Mouse (Mus musculus): ENCODE measurements at regions not wholly inside any gene's neighbourhood (a gene's known extent, or its start where the extent isn't known, plus 50 kb on each side); places are given as distances from the start of the nearest gene placed in this dataset.
A peak's percentile ranks its signal among the peaks of the same experiment; 100 is the strongest.

DNA sequence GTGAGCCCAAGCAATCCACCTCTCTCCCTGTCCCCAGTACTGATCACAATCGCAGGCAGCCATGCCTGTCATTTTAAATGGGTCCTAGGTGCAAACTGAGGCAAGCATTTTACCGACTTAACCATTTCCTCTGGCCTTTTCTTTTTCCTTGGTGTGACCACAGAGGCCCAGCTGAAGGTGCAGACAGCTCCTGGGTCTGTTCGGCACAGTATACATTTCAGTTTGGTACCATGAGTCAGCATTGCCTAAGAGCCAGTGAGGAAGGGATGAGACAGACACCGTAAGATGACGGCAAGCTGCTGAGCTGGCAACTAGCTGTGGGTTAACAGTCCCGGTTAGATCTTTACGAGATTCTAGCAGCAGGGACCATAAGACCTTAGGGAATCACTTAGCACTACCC, 61.6 kb upstream of the Eed start:
- Histone ChIP-seq H3K4me2 (ENCODE audit: low read depth, low read length) (no peak overlapping the region), H3K9me3 (ENCODE audit: control insufficient read depth, low read length) (no peaks in the 10 kb centered on the region), H3K36me3 (ENCODE audit: control insufficient read depth, insufficient read depth, low read length) (no peaks in the 10 kb centered on the region), H3K4me1 (replicated peaks; ENCODE audit: control insufficient read depth, insufficient read depth, low read length) (peaks cover 31% of the 10 kb centered on the region), H3K27ac (ENCODE audit: low read length) (peak overlapping the region; percentile 82), H3K9ac (ENCODE audit: low read length) (no peak overlapping the region), H3K4me3 (ENCODE audit: low read length) (no peak overlapping the region), H3K27me3 (ENCODE audit: control insufficient read depth, insufficient read depth, low read depth, low read length) (no peaks in the 10 kb centered on the region)
- WGBS = 72% methylated on average over 7 of the region's 7 CpGs
- ATAC-seq (ENCODE audit: low read depth) = no peak

DNA sequence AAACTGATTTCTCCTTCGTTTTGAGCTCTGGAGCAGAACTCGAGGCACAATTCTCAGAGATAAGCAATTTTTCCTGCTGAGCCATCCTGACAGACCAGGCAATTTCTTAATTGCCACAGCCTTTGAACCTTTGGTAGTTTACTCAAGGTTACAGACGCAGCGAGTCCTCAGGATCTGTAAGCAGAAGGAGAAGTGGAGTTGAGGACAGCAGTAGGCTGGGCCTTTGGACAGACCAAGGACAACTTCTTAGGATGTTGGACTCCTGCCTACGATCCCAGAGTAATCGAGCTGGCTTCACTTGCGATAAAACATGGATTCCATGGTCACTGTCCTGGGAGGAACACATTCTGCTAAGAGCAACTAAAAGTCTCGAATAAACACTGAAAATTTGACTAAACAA, 62.7 kb upstream of the Eed start:
- Histone ChIP-seq H3K27me3 (ENCODE audit: control insufficient read depth, insufficient read depth, low read depth, low read length) (no peaks in the 10 kb centered on the region), H3K9me3 (ENCODE audit: control insufficient read depth, low read length) (no peaks in the 10 kb centered on the region), H3K4me3 (ENCODE audit: low read length) (no peak overlapping the region), H3K36me3 (ENCODE audit: control insufficient read depth, insufficient read depth, low read length) (no peaks in the 10 kb centered on the region), H3K4me2 (ENCODE audit: low read depth, low read length) (no peak overlapping the region), H3K9ac (ENCODE audit: low read length) (no peak overlapping the region), H3K4me1 (replicated peaks; ENCODE audit: control insufficient read depth, insufficient read depth, low read length) (peaks cover 31% of the 10 kb centered on the region), H3K27ac (ENCODE audit: low read length) (peak overlapping the region; percentile 60)
- no peak for ATAC-seq (ENCODE audit: low read depth)
- WGBS = 49% methylated on average over 8 of the region's 8 CpGs

DNA sequence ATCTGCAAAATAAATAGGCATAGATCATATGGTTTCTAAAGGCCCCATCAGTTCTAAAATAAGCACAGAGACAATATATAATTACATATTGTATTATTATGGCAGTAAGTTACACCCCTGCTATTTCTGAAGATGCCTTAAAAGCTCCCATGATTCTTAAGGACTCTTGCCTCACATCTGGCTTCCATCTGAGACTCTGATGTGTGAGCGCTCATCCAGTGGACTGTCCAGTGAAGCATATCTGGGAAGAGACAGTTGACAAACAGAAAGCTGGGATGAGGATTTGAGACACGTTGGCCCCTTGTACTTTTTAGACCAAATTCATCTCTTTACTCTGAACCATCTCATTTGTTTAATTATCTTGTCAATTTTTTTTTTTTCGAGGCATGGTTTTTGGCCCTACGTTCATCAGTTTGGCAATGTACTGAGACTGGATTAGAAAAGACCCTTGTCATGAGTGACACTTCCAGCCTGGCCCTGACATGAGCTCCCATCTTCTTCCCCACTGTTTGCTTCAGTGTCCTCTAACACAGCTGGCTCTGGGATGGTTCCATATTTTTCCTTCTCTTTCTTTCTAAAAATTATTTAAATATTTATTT, 63.4 kb upstream of the Eed start:
- peak; percentile 15; the same call in 1 of the 2 replicates for ATAC-seq (ENCODE audit: low read depth)
- H3K9ac ChIP-seq (ENCODE audit: low read length) = no peak overlapping the region
- no peaks in the 10 kb centered on the region for H3K9me3 ChIP-seq (ENCODE audit: control insufficient read depth, low read length)
- no peaks in the 10 kb centered on the region for H3K36me3 ChIP-seq (ENCODE audit: control insufficient read depth, insufficient read depth, low read length)
- H3K4me1 ChIP-seq (replicated peaks; ENCODE audit: control insufficient read depth, insufficient read depth, low read length) = peaks cover 31% of the 10 kb centered on the region
- H3K4me3 ChIP-seq (ENCODE audit: low read length) = no peak overlapping the region
- no peak overlapping the region for H3K4me2 ChIP-seq (ENCODE audit: low read depth, low read length)
- 58% methylated on average over 4 of the region's 4 CpGs for WGBS
- no peaks in the 10 kb centered on the region for H3K27me3 ChIP-seq (ENCODE audit: control insufficient read depth, insufficient read depth, low read depth, low read length)
- H3K27ac ChIP-seq (ENCODE audit: low read length) = peak overlapping the region; percentile 88

DNA sequence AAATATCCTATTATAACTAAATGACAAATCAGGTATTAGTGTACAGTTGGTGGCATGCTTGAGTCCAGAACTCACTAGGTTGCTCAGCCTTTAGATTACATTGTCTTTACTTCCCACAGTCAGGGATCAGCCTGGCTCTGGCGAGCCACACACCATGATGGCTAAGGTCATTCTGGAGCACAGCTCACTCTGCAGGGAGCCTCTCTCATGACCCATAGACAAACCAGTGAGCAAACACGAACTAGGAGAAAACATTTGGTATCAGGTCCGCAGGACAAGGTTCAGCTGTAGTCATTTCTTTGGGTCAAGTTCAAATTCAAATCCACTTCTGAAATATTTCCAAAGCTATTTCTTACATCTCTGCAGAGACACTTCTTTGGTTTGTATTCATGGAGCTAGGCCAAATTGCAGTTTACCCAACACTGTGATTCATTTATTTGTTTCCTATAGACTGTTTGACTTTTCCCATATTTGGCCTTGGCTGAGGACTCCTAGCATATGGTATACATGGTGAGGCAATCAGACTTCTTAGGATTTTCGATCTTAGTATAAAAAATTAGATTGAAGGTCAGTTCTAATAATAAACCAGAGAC, 64.5 kb upstream of the Eed start:
- H3K27me3 ChIP-seq (ENCODE audit: control insufficient read depth, insufficient read depth, low read depth, low read length) = no peaks in the 10 kb centered on the region
- H3K9ac ChIP-seq (ENCODE audit: low read length) = no peak overlapping the region
- H3K4me1 ChIP-seq (replicated peaks; ENCODE audit: control insufficient read depth, insufficient read depth, low read length) = peaks cover 31% of the 10 kb centered on the region
- H3K27ac ChIP-seq (ENCODE audit: low read length) = peak overlapping the region; percentile 88
- peak; percentile 82 for ATAC-seq (ENCODE audit: low read depth)
- 40% methylated on average over 4 of the region's 4 CpGs for WGBS
- no peak overlapping the region for H3K4me3 ChIP-seq (ENCODE audit: low read length)
- no peaks in the 10 kb centered on the region for H3K36me3 ChIP-seq (ENCODE audit: control insufficient read depth, insufficient read depth, low read length)
- H3K4me2 ChIP-seq (ENCODE audit: low read depth, low read length) = no peak overlapping the region
- no peaks in the 10 kb centered on the region for H3K9me3 ChIP-seq (ENCODE audit: control insufficient read depth, low read length)

DNA sequence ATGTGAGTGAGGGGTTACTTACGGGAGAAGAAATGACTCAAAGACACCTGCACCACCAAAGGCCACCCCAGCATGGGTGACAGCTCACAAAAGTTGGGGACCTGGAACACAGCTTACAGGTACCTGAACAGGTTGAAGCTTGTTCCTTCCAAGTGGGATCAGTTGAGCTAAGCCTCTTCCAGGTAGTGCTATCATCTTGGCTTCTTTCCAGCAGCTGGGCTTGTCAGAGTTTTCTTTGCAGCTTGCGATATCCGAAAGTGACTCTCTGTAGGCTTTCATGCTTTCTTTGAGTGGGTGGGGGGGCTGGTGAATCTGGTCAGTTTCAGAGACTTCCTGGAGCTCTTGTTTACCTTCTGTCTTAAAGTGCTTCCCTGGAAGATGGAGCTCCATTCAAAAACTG, 65.4 kb upstream of the Eed start:
- Histone ChIP-seq H3K27ac (ENCODE audit: low read length) (peak overlapping the region; percentile 89), H3K36me3 (ENCODE audit: control insufficient read depth, insufficient read depth, low read length) (no peaks in the 10 kb centered on the region)
- no peak for ATAC-seq (ENCODE audit: low read depth)

DNA sequence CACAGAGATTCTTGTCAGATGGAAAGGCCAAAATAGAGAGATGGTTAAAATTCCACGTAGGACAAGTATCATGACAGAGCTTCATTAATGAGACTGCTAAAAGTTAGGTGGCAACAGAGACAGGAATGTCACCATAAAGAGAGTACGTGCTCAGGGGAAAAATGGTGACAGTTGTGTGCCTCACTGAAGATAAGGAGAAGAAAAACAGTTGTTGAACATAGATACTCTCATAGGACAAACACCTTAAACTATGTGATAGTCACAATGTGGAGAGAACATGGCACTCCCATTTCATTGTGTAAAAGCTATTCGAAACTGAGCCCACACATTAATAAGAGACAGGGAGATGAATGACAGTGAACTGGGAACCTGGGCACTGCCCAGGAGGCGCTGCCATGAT, 66.1 kb upstream of the Eed start:
- Histone ChIP-seq H3K4me1 (replicated peaks; ENCODE audit: control insufficient read depth, insufficient read depth, low read length) (peaks cover 18% of the 10 kb centered on the region), H3K9me3 (ENCODE audit: control insufficient read depth, low read length) (no peaks in the 10 kb centered on the region), H3K4me2 (ENCODE audit: low read depth, low read length) (no peak overlapping the region), H3K27me3 (ENCODE audit: control insufficient read depth, insufficient read depth, low read depth, low read length) (no peaks in the 10 kb centered on the region), H3K4me3 (ENCODE audit: low read length) (no peak overlapping the region), H3K9ac (ENCODE audit: low read length) (no peak overlapping the region), H3K27ac (ENCODE audit: low read length) (no peak overlapping the region; the same call in 1 of the 2 replicates), H3K36me3 (ENCODE audit: control insufficient read depth, insufficient read depth, low read length) (no peaks in the 10 kb centered on the region)
- no peak for ATAC-seq (ENCODE audit: low read depth)
- 87% methylated on average over 4 of the region's 4 CpGs for WGBS

More for the DNA sequence above, 65.4 kb upstream of the Eed start:
- Histone ChIP-seq H3K27me3 (ENCODE audit: control insufficient read depth, insufficient read depth, low read depth, low read length) (no peaks in the 10 kb centered on the region), H3K4me3 (ENCODE audit: low read length) (no peak overlapping the region), H3K4me1 (replicated peaks; ENCODE audit: control insufficient read depth, insufficient read depth, low read length) (peaks cover 24% of the 10 kb centered on the region), H3K4me2 (ENCODE audit: low read depth, low read length) (no peak overlapping the region), H3K9ac (ENCODE audit: low read length) (no peak overlapping the region), H3K9me3 (ENCODE audit: control insufficient read depth, low read length) (no peaks in the 10 kb centered on the region)
- WGBS = 66% methylated on average over 3 of the region's 3 CpGs

DNA sequence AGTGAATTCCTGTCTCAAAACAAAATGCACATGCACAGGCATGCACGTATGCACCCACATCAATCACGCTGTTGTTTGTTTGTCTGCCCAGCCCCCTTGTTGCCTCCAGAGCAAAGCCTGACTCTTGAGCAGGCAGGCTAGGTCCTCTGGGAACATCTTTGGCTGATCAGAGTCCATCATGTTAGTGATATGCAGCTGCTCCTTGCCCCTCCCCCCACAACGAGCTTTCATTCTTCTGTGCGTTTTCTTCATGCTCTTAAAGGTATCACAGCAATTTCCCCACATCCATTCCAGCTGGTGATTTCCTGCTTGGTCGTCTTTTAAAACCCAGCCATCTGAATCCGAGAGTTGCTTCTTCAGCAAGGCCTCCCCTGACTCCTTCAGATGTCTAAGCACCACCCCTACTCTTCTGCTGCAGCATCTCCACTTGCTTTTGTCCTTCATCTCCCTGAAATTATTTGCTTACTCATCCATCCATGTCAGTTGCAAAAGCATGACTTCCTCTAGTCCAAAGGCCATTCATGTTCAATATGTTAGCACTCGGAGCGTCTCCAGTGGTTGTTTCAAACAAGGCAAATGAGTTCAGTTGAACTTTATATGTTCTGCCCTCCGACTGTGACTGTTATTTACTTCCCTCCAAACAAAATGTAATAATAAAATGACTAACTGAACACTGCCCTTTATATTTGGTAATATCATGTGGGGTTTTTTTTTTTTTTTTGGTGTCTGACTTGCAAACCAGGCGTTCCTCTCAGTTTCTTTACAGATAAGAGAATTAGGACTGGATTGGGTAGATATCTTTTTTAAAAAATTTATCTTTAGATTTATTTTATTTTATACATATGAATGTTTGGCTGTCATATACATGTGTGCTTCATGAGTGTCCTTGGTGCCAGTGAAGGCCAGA, 67.9 kb upstream of the Eed start:
- Histone ChIP-seq H3K27ac (ENCODE audit: low read length) (no peak overlapping the region), H3K9me3 (ENCODE audit: control insufficient read depth, low read length) (no peaks in the 10 kb centered on the region), H3K27me3 (ENCODE audit: control insufficient read depth, insufficient read depth, low read depth, low read length) (no peaks in the 10 kb centered on the region), H3K36me3 (ENCODE audit: control insufficient read depth, insufficient read depth, low read length) (no peaks in the 10 kb centered on the region), H3K9ac (ENCODE audit: low read length) (no peak overlapping the region), H3K4me1 (replicated peaks; ENCODE audit: control insufficient read depth, insufficient read depth, low read length) (peaks cover 10% of the 10 kb centered on the region), H3K4me3 (ENCODE audit: low read length) (no peak overlapping the region), H3K4me2 (ENCODE audit: low read depth, low read length) (no peak overlapping the region)
- WGBS = 66% methylated on average over 10 of the region's 10 CpGs
- no peak for ATAC-seq (ENCODE audit: low read depth)

DNA sequence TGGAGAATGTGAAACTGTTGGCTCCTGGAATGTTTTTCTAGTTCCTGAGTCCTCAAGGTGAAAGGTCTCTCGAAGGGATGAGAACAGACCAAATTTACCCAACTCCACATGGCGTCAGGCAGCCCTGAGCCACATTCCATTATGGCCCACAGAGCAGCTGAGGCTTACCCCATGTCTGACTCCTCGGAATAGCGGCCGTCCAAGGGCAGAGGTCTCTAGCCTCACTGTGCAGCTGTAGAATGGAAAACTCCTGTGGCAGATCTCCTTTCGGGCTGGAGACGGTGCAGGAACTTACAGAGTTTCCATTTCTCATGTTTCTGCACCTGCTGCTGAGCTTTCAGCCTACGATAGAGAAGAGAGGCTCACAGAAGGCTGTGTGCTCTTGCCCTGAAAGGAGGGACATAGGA, 69.1 kb upstream of the Eed start:
- 62% methylated on average over 8 of the region's 8 CpGs for WGBS
- no peak overlapping the region for H3K27ac ChIP-seq (ENCODE audit: low read length)
- ATAC-seq (ENCODE audit: low read depth) = no peak
- H3K27me3 ChIP-seq (ENCODE audit: control insufficient read depth, insufficient read depth, low read depth, low read length) = no peaks in the 10 kb centered on the region
- H3K4me1 ChIP-seq (replicated peaks; ENCODE audit: control insufficient read depth, insufficient read depth, low read length) = peaks cover 7% of the 10 kb centered on the region
- no peaks in the 10 kb centered on the region for H3K36me3 ChIP-seq (ENCODE audit: control insufficient read depth, insufficient read depth, low read length)
- H3K4me2 ChIP-seq (ENCODE audit: low read depth, low read length) = no peak overlapping the region
- no peak overlapping the region for H3K9ac ChIP-seq (ENCODE audit: low read length)
- no peak overlapping the region for H3K4me3 ChIP-seq (ENCODE audit: low read length)
- H3K9me3 ChIP-seq (ENCODE audit: control insufficient read depth, low read length) = no peaks in the 10 kb centered on the region

DNA sequence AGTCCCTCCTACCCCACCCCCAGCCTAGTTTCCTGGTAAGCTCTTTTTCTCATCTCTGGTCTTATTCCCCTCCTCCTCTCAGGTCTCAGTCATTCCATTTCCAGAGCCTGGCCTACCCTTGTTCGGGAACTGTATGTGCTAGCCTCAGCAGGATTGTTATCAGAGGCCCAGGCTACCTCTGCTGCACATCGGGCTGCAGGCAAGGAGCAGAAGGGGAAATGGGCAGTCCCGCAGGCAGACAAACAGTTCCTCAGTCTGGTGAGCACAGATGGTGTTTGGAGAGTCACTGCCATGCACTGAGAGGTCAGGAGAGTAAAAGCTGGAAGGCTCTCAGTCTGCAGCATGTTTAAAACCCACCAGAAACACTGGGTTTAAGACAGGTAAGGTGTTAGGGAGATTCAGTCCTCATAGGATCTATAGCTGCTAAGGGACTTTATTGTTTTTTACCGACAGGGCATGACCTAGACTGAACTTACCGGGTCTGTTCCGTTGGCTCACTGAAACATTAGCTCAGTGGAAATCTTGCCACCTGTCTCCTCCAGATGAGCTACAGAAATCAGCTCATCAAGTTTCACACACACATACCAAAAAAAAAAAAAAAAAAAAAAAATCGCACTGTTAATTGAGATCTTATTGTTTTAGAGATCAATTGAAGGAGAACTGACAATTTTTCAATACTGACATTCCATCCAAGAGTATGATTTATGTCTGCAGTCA, 74.2 kb upstream of the Eed start:
- Histone ChIP-seq H3K27me3 (ENCODE audit: control insufficient read depth, insufficient read depth, low read depth, low read length) (no peaks in the 10 kb centered on the region), H3K4me1 (replicated peaks; ENCODE audit: control insufficient read depth, insufficient read depth, low read length) (peaks cover 10% of the 10 kb centered on the region), H3K27ac (ENCODE audit: low read length) (no peak overlapping the region), H3K4me2 (ENCODE audit: low read depth, low read length) (no peak overlapping the region), H3K4me3 (ENCODE audit: low read length) (no peak overlapping the region), H3K9ac (ENCODE audit: low read length) (no peak overlapping the region), H3K36me3 (ENCODE audit: control insufficient read depth, insufficient read depth, low read length) (no peaks in the 10 kb centered on the region), H3K9me3 (ENCODE audit: control insufficient read depth, low read length) (no peaks in the 10 kb centered on the region)
- 34% methylated on average over 7 of the region's 7 CpGs for WGBS
- no peak for ATAC-seq (ENCODE audit: low read depth)

Measured in lung, embryonic 16.5 days (tissue).